Mouse (Mus musculus) megakaryocyte, embryonic 14.5 days (primary cell): ENCODE data around the gene Calb2.

ENCODE experiments used
- FLI1 ChIP-seq: IDR thresholded peaks from 2 replicates; pipeline ENCODE4 v1.6.1; 2012; ENCODE audit warnings: low read length, inconsistent platforms, mixed read lengths
- GATA1 ChIP-seq: IDR thresholded peaks from 3 replicates; pipeline ENCODE4 v1.6.1; 2012; ENCODE audit warnings: mixed read lengths, low read length, inconsistent platforms, borderline replicate concordance

DNA sequence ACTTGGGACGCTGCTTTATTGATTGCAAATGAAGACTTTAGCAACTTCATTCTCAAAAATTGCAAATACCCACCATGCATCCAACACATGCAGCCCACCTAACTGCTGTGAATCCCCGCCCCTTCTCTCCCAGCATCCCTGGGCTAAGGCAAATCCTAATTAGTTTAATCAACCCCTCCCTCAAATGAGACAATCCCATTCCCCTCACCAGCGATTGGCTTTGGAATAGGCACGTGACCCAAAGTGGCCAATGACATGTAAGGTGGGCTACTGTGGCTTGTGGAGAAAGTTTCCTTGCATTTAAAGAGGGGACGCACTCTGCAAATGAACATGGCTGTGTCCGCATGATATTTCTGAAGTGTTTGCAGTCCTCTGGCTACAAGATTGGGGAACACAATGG is 15.1 kb downstream of the Calb2 start:
- no peak for TF ChIP-seq GATA1
- TF ChIP-seq FLI1, result no peak
